Mouse (Mus musculus): ENCODE results near the gene Lcn11. TPM values are rescaled to one million over a fixed set of nuclear protein-coding genes. Genes with fewer than 3 reads are reported as not detected.
"Not testable (repeated sequence)": the region's sequence is repeated elsewhere in the genome, so short reads cannot be mapped to it uniquely, and the experiment has no call there.

Gene Lcn11
- total RNA-seq (2021): not detected
- long read RNA-seq, experiment 1: 0 reads
- long read RNA-seq, experiment 2: 0 reads

DNA sequence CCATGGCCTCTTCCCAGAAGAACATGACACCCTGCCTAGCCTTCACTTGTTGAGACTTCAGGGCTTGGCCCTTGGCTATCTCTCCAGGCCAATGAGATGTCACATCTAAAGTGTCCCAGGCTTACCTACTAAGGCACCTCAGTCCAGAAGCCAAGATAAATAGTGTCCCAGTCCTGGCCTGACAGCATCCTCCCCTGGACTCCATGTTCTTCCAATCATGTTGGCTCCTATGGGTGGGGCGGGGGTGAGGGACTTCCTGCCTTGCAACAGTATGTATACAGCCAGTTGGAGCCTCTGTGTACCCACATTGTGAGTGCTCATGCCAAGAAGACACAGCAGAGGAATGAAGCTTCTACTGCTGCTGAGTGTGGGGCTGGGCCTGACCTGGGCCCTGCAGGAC, at the start of gene Lcn11:
Lcn11 (plus strand) TSS at position 301 of the 400 bp plus-strand sequence.
- no peak for DNase-seq (ENCODE audit: low spot score in 2 of 2)

DNA sequence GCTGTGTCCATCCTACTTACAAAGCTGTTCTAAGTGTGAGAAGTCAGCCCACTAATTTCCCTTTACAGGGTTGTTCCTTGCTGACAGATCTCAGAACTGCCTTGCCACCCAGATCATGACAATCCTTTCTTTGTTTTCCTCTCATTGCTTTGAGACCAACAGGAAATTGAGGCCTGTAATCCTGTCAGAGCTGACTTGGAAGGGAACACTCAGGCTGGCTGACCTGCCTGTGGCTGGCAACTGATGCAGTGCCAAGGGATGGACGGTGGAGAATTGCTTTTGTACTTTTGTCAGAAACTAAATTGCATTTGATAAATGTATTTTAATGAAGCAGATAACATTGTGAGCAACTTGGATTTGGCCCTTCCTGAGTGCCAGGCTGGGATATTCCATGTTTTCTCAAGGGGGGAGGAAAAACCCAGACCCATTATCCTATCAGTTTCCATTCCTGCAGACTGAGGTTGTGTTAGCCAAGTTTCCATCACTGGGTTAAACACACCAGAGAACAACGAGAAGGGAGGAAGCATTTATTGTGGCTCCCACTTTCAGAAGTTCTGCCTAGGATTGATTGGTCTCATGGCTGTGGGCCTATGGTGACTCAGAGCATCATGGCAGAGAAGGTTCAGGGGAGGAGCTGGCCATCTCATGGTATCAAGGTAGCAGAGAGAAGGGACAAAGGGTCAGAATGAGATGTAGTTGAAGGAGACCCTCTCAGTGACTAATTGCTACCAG, 43.5 kb upstream of the Lcn11 start:
- no peak for DNase-seq (ENCODE audit: low spot score in 2 of 2)

DNA sequence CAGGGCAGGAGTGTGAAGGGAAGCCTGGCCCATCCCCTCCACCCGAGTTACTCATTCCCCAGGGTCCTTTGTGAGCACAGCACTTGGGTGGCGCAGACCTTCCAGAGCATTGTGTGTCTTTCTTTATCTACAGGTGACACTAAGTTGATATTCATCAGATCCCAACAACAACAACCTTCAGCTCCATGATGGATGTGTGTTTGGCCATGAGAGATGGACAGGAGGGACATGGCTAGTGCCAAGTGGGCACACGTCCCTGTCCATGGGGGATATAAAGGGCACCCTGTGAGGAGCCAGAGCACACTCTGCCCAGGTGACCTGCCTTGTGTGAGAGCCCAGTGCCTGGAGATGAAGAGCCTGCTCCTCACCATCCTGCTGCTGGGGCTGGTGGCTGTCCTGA, 40.1 kb upstream of the Lcn11 start, which contains the start of gene Obp2b:
Obp2b (plus strand) TSS at position 301 of the 400 bp plus-strand sequence.
- not testable (repeated sequence) for DNase-seq (ENCODE audit: low spot score in 2 of 2)

DNA sequence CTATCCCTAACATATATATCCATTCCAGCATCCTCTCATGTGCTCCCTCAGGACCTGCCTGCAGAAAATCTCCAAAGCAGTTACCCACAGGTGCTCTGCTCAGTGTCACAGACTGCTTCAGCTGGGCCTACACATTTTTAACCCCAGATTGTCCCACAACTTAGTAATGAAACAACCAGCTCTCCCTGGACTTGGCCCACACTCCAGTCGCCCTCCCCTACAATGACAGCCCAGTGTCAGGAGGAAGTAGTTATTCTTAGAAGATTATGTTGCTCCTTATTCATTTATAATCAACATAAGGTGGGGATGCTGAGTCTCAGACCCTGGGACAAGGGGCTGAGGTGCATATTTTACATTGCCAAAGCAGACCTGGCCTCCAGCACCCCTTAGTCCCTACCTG, 35.1 kb upstream of the Lcn11 start:
- DNase-seq (ENCODE audit: low spot score in 2 of 2): no peak

DNA sequence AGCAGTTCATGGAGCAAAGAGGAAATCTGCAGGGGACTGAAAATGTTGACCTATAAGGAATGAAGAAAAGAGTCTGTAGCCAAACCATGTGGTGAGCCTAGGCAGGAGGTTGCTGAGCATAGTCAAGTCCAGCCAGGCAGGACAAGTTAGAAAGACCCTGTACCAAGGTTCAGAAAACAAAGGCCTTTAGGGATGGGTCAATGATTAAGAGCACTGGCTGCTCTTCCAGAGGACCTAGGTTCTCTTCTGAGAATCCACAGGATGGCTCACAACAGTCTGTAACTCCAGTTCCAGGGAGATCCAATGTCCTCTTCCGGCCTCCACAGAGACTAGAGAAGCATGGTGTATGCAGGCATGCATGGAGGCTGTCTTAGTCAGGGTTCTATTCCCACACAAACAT, 22.6 kb upstream of the Lcn11 start:
- DNase-seq (ENCODE audit: low spot score in 2 of 2): no peak

DNA sequence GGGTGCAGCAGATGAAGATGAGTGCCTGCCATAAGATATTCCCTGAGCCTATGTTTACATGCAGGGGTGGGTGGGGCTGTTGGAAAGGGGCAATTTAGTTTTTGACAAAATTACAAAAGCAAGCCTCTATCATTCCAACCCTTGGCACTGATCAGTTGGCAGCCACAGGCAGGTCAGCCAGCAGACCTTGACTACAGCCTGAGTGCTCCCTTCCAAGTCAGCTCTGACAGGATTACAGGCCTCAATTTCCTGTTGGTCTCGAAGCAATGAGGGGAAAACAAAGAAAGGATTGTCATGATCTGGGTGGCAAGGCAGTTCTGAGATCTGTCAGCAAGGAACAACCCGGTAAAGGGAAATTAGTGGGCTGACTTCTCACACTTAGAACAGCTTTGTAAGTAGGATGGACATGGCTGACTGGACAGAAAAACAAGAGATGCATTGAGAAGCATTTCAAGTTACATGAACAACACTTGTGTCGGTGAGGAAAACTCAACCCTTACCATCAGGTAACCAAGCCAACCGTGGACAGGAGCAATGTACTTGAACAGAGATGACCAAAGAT, 18.7 kb upstream of the Lcn11 start:
- DNase-seq (ENCODE audit: low spot score in 2 of 2): no peak

DNA sequence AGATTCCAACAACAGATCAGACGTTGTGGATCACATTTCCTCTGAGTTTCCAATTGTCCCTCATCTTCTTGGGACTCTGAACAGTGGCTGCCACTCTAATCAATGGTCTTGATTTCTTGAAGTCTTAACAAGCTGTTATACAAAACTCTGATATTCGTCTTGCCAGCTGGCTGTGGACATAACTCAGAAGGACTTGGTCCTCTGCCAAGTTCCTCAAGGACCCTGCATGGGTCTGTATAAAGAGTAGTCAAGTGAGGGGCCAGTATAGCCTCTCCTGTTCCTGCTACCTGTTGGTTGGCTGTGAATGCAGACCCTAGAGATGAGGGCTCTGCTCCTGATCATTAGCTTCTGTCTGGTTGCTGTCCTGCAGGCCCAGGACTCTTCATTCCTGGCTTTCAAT, 11.5 kb upstream of the Lcn11 start, which contains the start of gene Lcn3:
Lcn3 (plus strand) TSS at position 301 of the 400 bp plus-strand sequence.
- no peak for DNase-seq (ENCODE audit: low spot score in 2 of 2)

DNA sequence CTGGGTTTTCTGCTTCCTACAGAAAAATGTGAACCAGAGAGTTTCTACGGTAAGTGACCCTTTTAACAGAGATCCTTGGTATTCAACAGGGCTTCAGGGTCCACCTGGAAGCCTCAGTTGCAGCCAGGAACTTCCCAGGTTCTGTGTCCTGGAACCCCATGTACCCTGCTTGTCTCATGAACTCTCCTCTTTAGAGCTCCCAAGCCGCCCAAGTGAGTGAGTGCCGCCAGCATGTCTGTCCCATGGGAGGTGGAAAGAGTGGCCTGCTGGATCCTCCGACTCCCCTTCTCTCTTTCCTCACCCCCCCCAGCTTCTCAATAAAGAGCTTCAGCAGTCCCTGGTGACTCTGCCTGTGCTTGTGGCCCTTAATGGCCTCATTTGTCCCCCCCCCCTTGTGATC, 9.1 kb upstream of the Lcn11 start:
- DNase-seq (ENCODE audit: low spot score in 2 of 2): no peak

DNA sequence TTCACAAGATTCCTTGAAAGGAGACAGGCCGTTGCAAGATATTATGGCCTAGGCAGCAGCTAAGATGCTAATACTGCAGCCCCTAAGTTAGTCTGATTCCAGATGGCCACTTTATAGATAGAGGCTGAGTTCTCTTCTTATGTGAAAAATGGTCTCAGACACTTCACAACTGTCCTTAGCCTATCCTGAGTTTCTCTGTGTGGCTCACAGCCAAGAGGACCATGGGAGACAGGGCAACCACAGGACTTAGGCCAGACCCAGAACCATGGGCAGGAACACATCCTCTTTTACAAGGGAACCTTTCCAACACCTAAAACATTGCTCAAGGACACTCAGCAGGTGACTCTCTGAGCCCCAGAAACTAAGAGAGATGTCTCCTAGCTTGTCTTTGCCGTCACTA, 3.3 kb upstream of the Lcn11 start:
- DNase-seq (ENCODE audit: low spot score in 2 of 2): no peak

DNA sequence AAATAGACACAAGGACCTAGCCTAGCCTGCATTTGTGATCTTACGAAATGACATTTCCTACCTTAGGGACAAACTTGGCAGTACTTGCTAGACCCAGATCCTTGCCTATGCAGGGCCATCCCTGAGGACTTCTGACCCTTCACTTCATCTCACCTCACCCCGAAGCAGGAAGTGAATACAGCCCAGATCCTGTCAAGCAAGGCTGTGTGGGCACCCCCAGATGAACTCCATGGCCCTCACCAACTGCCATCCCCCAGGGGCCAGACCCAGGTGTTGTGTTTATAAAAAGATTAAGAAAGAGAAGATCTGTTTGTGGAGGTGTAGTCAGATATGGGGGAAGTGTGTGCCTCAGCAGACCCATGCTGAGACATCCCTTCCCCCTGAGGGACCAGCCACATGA, 2.2 kb upstream of the Lcn11 start:
- DNase-seq (ENCODE audit: low spot score in 2 of 2): no peak

DNA sequence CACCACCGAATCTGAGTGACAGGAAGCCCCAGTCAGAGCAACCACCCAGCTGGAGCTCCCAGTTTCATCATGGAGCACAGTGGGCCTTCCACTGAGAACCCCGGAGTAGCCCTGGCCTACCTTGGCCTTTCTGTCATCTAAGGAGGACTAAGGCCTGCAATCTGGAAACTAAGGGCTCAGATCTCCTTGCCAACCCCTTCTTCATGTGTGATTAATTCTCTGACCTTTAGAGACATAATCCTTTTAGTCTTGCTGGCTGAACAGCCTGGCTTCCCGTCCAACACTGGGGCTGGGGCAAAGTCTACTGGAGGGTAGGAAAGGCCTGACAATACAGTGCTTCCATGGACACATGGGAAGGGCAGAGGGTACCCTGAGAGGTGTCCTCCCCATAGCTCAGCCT, 826 bp upstream of the Lcn11 start:
- no peak for DNase-seq (ENCODE audit: low spot score in 2 of 2)

DNA sequence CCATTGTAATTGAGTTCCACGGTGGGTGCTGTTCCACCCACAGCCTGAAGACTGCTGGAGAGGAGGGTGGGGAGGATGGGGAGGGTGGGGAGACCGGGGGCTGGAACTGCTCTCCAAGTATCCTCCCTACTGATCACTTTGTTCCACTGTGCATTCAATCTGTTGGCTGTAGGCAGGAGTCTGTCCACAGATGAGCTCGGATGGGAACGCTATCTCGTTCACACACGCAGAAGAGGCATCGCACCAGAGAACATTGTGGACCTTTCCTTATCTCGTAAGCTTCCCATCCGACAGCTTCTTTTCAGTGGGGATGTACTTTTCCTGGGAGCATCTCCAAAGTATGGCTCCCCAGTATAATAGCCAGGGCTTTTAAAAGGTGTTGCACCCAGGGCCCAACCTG, 2.3 kb downstream of the Lcn11 start:
- no peak for DNase-seq (ENCODE audit: low spot score in 2 of 2)

DNA sequence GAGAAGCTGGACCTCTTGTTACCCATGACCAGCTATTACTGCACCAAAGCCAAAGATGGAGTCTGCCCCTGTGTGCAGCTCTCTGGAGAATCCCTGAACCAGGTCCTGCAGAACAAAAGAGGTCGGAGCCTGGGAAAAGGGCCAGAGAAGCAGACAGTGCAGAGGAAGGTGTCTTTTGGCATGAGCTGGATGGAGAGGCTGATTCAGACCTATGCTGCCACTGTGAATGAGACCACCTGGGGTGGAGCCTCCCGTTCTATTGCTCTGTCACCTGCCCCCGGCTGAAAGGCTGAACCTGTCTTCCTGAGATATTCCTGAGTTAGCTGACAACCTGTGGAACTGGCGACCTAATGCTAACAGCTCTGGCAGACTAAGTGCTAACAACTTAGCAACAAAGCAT, 4.1 kb downstream of the Lcn11 start:
- DNase-seq (ENCODE audit: low spot score in 2 of 2): no peak

DNA sequence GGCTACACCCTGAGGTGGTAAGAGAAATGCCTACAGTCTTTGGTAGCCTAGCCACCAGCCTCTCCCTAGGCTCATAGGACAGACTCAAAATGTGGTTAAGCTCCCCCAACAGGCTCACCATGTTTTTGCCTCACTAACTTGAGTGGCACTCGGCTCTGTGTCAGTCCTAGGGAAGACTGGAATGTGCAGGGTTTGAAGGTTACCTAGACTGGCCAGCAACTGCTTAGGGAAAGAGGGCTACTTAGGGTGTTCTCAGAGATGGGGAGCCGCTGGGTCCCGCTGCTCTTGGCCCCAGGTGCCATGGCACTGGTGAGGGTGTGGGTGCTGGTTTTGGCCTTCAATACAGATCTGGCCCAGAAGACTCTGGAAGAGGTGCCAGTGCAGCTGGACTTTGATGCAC, 5.1 kb downstream of the Lcn11 start, which contains the start of gene Gm13539:
Gm13539 (plus strand) TSS at position 301 of the 400 bp plus-strand sequence.
- no peak for DNase-seq (ENCODE audit: low spot score in 2 of 2)

DNA sequence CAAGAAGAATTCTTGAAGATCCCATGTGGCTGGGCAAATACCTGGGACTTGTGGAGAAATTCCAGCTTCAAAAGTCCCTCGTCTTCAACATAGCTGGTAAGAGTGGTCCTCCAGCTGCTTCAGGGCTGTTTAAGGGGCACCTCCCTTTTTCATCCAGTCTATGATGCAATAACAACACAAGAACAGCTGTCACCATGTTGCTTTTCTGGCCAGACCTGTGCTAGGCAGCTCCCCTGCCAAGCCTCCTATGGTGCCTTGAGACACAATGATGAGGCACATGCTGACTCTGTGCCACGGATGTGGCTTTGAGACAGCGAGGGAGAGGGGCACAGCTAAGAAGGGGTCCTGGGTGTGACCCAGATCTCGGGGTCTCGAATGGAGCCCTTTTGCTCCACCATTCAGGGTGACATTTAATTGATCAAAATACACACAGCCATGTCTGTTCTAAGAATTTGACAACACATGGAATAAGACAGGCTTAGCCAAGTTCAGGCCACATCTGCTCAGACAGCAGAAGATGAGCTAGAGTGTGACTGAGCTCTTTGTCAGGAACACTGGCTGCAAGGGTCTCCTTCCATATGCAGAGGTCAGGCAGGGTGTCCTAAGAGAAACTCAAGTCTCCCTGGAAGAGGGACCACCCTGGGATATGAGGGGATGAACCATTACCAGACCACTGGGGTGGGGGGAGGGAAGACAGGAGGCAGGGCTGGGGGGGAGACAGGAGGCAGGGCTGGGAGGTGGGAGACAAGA, 8.9 kb downstream of the Lcn11 start:
- DNase-seq (ENCODE audit: low spot score in 2 of 2): no peak

DNA sequence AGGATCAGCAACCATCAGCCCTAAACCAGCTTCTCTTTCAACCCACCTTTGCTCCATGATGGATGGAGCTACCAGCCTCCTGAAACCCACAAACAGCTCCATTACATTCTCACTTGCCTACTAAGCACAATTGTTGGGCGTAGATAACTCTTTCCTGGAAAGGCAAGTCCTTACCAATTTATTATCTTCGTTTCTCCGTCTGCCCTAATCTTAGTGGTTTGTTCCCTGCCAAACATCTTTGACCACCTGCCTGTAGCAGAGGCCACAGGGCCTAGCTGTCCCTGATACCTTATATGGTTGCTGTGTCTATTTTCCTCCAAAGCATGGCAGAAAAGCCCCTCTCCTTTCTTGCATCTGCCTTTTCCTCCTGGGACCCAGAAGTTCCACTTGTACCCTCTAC, 12.3 kb downstream of the Lcn11 start:
- DNase-seq (ENCODE audit: low spot score in 2 of 2): no peak

DNA sequence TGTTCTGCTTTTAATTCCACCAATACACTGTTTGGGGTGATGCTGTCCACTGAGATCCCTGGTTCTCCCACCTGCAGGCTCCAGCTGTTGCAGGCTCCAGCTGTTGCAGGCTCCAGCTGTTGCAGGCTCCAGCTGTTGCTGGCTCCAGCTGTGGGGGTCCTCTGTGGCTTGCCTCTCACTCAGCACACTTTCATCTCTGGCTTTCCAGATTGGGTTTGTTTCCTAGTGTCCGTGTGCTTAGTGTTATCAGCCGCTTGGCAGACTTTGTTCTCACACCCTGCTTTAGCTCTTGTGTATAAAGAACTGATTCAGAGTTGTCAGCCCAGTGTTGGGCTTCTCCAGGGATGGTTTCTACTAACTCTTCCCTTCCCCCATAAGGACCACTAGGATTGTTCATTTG, 20.8 kb downstream of the Lcn11 start:
- no peak for DNase-seq (ENCODE audit: low spot score in 2 of 2)

DNA sequence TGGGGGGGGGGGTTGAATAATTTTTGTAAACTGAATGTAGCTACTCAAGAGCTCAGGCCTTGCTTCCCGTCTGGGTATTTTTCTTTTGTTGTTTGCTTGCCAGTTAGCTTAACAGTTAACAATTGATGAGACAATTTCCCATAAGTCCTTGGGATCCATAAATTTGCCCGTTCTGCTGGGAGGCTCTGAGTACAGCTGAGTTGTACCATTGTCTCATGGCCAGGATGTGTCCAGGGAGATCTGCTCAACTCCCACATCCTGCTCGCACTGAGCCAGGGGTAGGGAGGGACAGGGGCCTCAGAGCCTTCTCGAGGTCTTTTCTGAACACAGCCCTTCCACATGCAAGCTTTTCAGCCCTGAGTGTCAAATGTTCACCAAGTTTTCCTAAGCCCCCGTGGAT, 21.2 kb downstream of the Lcn11 start:
- no peak for DNase-seq (ENCODE audit: low spot score in 2 of 2)

DNA sequence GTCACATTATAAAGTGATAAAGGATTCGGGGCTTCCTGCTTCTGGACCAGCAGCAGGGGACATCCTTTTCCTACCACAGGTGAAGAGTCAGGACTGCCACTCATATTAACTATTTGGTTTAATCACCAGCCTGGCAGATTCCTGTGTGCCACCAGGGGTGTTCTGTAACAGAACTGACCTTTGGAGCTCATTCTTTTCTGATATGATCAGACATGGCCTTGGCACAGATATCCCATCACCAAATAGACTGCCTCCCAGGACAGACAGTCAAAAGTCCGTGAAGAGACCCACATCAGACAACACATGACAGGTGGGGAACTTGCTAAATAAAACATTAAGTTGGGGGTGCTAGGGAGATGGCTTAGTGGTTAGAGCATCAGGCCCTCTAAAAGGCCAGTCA, 34.9 kb downstream of the Lcn11 start:
- DNase-seq (ENCODE audit: low spot score in 2 of 2): no peak

DNA sequence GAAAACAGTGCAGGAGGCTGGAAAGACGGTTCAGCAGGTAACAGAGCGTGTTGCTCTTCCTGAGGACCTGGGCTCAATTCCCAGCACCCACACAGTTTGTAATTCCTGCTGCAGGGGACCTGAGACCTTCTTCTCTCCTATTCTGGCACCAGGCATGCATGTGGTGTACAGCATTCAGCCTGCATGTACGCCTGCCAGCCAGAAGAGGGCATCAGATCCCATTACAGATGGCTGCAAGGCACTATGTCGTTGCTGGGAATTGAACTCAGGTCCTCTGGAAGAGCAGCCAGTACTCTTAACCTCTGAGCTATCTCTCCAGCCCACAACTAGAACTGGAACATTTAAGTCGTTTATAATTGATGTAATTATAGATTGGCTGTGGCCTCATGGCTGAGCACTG, 36.5 kb downstream of the Lcn11 start:
- no peak for DNase-seq (ENCODE audit: low spot score in 2 of 2)

DNA sequence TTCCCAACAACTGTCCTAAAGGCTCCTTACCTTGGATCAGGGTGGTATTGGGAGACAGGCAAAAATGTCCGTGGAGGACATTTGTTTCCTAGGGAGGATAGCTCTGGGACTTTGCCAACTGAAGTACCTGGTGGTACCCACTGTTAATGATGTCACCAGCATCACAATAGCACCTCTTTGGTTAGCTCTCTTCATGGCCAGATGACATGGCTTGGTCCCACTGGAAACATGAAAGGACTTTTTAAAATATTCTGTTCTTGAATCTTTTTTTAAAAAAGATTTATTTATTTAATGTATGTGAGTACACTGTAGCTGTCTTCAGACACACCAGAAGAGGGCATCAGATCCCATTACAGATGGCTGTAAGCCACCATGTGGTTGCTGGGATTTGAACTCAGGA, 38.9 kb downstream of the Lcn11 start, which contains the start of gene Glt6d1:
Glt6d1 (minus strand) TSS at position 101 of the 400 bp plus-strand sequence.
- DNase-seq (ENCODE audit: low spot score in 2 of 2): not testable (repeated sequence)

DNA sequence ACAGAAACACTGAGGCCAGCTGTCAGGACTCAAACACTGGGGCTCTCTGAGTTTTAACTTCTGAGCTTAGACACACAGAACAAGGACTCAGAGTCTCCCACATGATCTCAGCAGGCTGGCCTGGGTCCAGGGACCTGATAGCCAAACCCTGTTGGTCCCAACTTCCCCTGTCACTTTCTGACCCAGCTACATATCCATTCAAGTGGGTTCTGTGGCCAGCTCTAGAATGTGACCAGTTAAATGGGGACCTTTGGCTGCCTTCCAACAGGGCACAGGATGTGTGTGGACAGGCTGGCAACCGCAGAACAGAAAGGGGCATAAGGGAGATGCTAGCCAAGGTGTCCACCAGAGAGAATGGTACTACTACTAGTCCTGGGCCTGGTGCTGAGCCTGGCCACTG, 46.0 kb downstream of the Lcn11 start, which contains the start of gene Lcn9:
Lcn9 (plus strand) TSS at position 348 of the 400 bp plus-strand sequence.
- no peak for DNase-seq (ENCODE audit: low spot score in 2 of 2)
